Mouse (Mus musculus): Measurements from ENCODE around the gene Zfp369.
"Not testable (repeated sequence)": the region's sequence is repeated elsewhere in the genome, so short reads cannot be mapped to it uniquely, and the experiment has no call there.

Zfp369 gene

GRCm38 (mm10) chr13:65278383-65279341, at the start of gene Zfp369:
Gene Zfp369 (plus strand): TSS chr13:65278814.
- in situ Hi-C loops (cut with MseI, MboI), result no loop called here

GRCm38 (mm10) chr13:65237211-65237610, 41.4 kb upstream of the Zfp369 start:
- in situ Hi-C loops (cut with MseI, MboI), result no loop called here

GRCm38 (mm10) chr13:65240509-65241098, 38.0 kb upstream of the Zfp369 start:
- in situ Hi-C loops (cut with MseI, MboI), result no loop called here

- in situ Hi-C loops (cut with MseI, MboI), result no loop called here
These were observed 37.5 kb upstream of the Zfp369 start for GRCm38 (mm10) chr13:65241099-65241626.

GRCm38 (mm10) chr13:65241627-65242318, 36.8 kb upstream of the Zfp369 start:
- in situ Hi-C loops (cut with MseI, MboI), result no loop called here

- in situ Hi-C loops (cut with MseI, MboI), result no loop called here
These were observed 36.3 kb upstream of the Zfp369 start for GRCm38 (mm10) chr13:65242319-65242787.

GRCm38 (mm10) chr13:65243273-65243672, 35.3 kb upstream of the Zfp369 start:
- in situ Hi-C loops (cut with MseI, MboI), result no loop called here

- in situ Hi-C loops (cut with MseI, MboI), result no loop called here
These were observed 20.2 kb upstream of the Zfp369 start for GRCm38 (mm10) chr13:65258175-65258954.

- in situ Hi-C loops (cut with MseI, MboI), result no loop called here
These were observed 19.4 kb upstream of the Zfp369 start, which contains the start of gene Gm10775 for GRCm38 (mm10) chr13:65259239-65259638. Gene Gm10775 (plus strand): TSS chr13:65259539.

GRCm38 (mm10) chr13:65262086-65262485, 16.5 kb upstream of the Zfp369 start:
- in situ Hi-C loops (cut with MseI, MboI), result no loop called here

GRCm38 (mm10) chr13:65277994-65278382, 626 bp upstream of the Zfp369 start:
- in situ Hi-C loops (cut with MseI, MboI), result no loop called here

- in situ Hi-C loops (cut with MseI, MboI), result no loop called here
These were observed 8.2 kb downstream of the Zfp369 start for GRCm38 (mm10) chr13:65286771-65287170.

GRCm38 (mm10) chr13:65296354-65296753, 17.7 kb downstream of the Zfp369 start:
- in situ Hi-C loops (cut with MseI, MboI), result no loop called here

GRCm38 (mm10) chr13:65310849-65311248, 32.2 kb downstream of the Zfp369 start:
- in situ Hi-C loops (cut with MseI, MboI), result not testable (repeated sequence)

GRCm38 (mm10) chr13:65311311-65311755, 32.7 kb downstream of the Zfp369 start:
- in situ Hi-C loops (cut with MseI, MboI), result no loop called here

- in situ Hi-C loops (cut with MseI, MboI), result no loop called here
These were observed 33.2 kb downstream of the Zfp369 start for GRCm38 (mm10) chr13:65311826-65312225.

- in situ Hi-C loops (cut with MseI, MboI), result loop anchor here in 1 of 2 experiments (25.0 kb wide), 1 partner anchor 189 kb away; no protein-coding TSS in a partner anchor
These were observed 69.9 kb downstream of the Zfp369 start for GRCm38 (mm10) chr13:65348501-65348900.

GRCm38 (mm10) chr13:65351768-65352167, 73.2 kb downstream of the Zfp369 start:
- in situ Hi-C loops (cut with MseI, MboI), result not testable (repeated sequence)

All from mouse trophoblast stem cell (cell line).